Mouse (Mus musculus): Measurements from ENCODE around the gene Acads. TPM values are rescaled to one million over a fixed set of nuclear protein-coding genes. Genes with fewer than 3 reads are reported as not detected.
"Not testable (repeated sequence)": the region's sequence is repeated elsewhere in the genome, so short reads cannot be mapped to it uniquely, and the experiment has no call there.

Gene Acads
- 10 to 100 TPM; 14.7 to 24.1 TPM for polyA plus RNA-seq (2017; shearing (Covaris generic))

- peak; percentile 95 for ATAC-seq
Measured at GRCm38 (mm10) chr5:115118961-115119570, at the start of gene Acads. Acads (minus strand) TSS chr5:115119346.

- peak; percentile 98 for ATAC-seq
Measured at GRCm38 (mm10) chr5:115167396-115167795, 48.2 kb upstream of the Acads start.

GRCm38 (mm10) chr5:115166815-115167194, 47.7 kb upstream of the Acads start:
- no peak for ATAC-seq

- no peak for ATAC-seq
Measured at GRCm38 (mm10) chr5:115165895-115166814, 47.0 kb upstream of the Acads start.

GRCm38 (mm10) chr5:115165351-115165750, 46.2 kb upstream of the Acads start:
- ATAC-seq, result no peak

- ATAC-seq, result not testable (repeated sequence)
Measured at GRCm38 (mm10) chr5:115164446-115164845, 45.3 kb upstream of the Acads start.

GRCm38 (mm10) chr5:115163563-115163962, 44.4 kb upstream of the Acads start:
- ATAC-seq, result no peak

GRCm38 (mm10) chr5:115161940-115162279, 42.8 kb upstream of the Acads start:
- ATAC-seq, result not testable (repeated sequence)

- no peak for ATAC-seq
Measured at GRCm38 (mm10) chr5:115161064-115161939, 42.2 kb upstream of the Acads start.

GRCm38 (mm10) chr5:115160655-115161054, 41.5 kb upstream of the Acads start:
- ATAC-seq, result no peak

- ATAC-seq, result no peak
Measured at GRCm38 (mm10) chr5:115159165-115159564, 40.0 kb upstream of the Acads start.

- ATAC-seq, result peak; percentile 90
Measured at GRCm38 (mm10) chr5:115158040-115158983, 39.2 kb upstream of the Acads start, which contains the start of gene Mlec. Mlec (minus strand) TSS chr5:115158179.

- no peak for ATAC-seq
Measured at GRCm38 (mm10) chr5:115156933-115157589, 37.9 kb upstream of the Acads start.

GRCm38 (mm10) chr5:115156401-115156800, 37.3 kb upstream of the Acads start:
- ATAC-seq, result no peak

GRCm38 (mm10) chr5:115155831-115156230, 36.7 kb upstream of the Acads start:
- no peak for ATAC-seq

GRCm38 (mm10) chr5:115155156-115155631, 36.0 kb upstream of the Acads start:
- no peak for ATAC-seq

GRCm38 (mm10) chr5:115152132-115152956, 33.2 kb upstream of the Acads start:
- ATAC-seq, result peak; percentile 32

- no peak for ATAC-seq
Measured at GRCm38 (mm10) chr5:115151457-115151856, 32.3 kb upstream of the Acads start.

- ATAC-seq, result peak; percentile 49
Measured at GRCm38 (mm10) chr5:115150991-115151390, 31.8 kb upstream of the Acads start.
